Mouse (Mus musculus): ENCODE results near the gene Sntg2. TPM values are rescaled to one million over a fixed set of nuclear protein-coding genes. Genes with fewer than 3 reads are reported as not detected.

The Sntg2 gene
- not detected in 4 replicates for total RNA-seq (2023)

GRCm38 (mm10) chr12:30372933-30373501 lies at the start of gene Sntg2:
Gene Sntg2 (minus strand): TSS chr12:30373375.

GRCm38 (mm10) chr12:30132524-30132923 lies 240.7 kb downstream of the Sntg2 start, which contains the start of gene Tpo:
Gene Tpo (minus strand): TSS chr12:30132624.

Other genes starting within 250 kb of the Sntg2 start
- gene Tpo, start 240.8 kb downstream of the Sntg2 start, total RNA-seq (2023), result not detected in 4 replicates
- 5.8 to 8.6 TPM (median 7.3 TPM) in 4 replicates for gene Tmem18, start 211.1 kb upstream of the Sntg2 start, total RNA-seq (2023)